Mouse (Mus musculus): ENCODE data around the gene Glrx. TPM values are rescaled to one million over a fixed set of nuclear protein-coding genes. Genes with fewer than 3 reads are reported as not detected.

The Glrx gene
- total and polyA plus RNA-seq, 2 experiments from 2014 or later, result 66.3 to 69.3 TPM

- Histone ChIP-seq H3K36me3 (ENCODE audit: insufficient read depth, low read length) (peaks cover 8% of the 10 kb centered on the region; the same call in 1 of the 2 replicates), H3K4me3 (ENCODE audit: low read depth, low read length) (no peak overlapping the region), H3K27ac (ENCODE audit: low read depth, low read length) (no peak overlapping the region), H3K4me2 (ENCODE audit: low read depth, low read length, poor library complexity, severe bottlenecking) (no peak overlapping the region), H3K9me3 (ENCODE audit: low read length) (no peaks in the 10 kb centered on the region), H3K4me1 (ENCODE audit: insufficient read depth, low read length) (no peaks in the 10 kb centered on the region), H3K9ac (replicated peaks; ENCODE audit: low read length, poor library complexity, severe bottlenecking) (no peak overlapping the region), H3K27me3 (ENCODE audit: insufficient read depth, low read length) (no peaks in the 10 kb centered on the region)
- ATAC-seq (ENCODE audit: low FRiP score) (no peak), DNase-seq (ENCODE audit: low spot score) (no peak)
- TF ChIP-seq CTCF (IDR thresholded peaks at IDR 0.05), result no peak
- 68% methylated on average over 3 of the region's 3 CpGs for WGBS
Observed at GRCm38 (mm10) chr13:75892291-75892690, 52.6 kb downstream of the Glrx start.

GRCm38 (mm10) chr13:75892876-75893275 is 53.2 kb downstream of the Glrx start:
- TF ChIP-seq CTCF (IDR thresholded peaks at IDR 0.05), result no peak
- WGBS, result 82% methylated on average over 6 of the region's 6 CpGs
- peaks cover 8% of the 10 kb centered on the region; the same call in 1 of the 2 replicates for H3K36me3 ChIP-seq (ENCODE audit: insufficient read depth, low read length)
- ATAC-seq (ENCODE audit: low FRiP score) (no peak), DNase-seq (ENCODE audit: low spot score) (no peak)
- H3K4me1 ChIP-seq (ENCODE audit: insufficient read depth, low read length), result no peaks in the 10 kb centered on the region
- H3K27ac ChIP-seq (ENCODE audit: low read depth, low read length), result no peak overlapping the region
- no peak overlapping the region for H3K4me2 ChIP-seq (ENCODE audit: low read depth, low read length, poor library complexity, severe bottlenecking)
- H3K27me3 ChIP-seq (ENCODE audit: insufficient read depth, low read length), result no peaks in the 10 kb centered on the region
- no peak overlapping the region for H3K9ac ChIP-seq (replicated peaks; ENCODE audit: low read length, poor library complexity, severe bottlenecking)
- no peak overlapping the region for H3K4me3 ChIP-seq (ENCODE audit: low read depth, low read length)
- no peaks in the 10 kb centered on the region for H3K9me3 ChIP-seq (ENCODE audit: low read length)

Other genes with a start within 250 kb of the Glrx start
- gene Ell2, start 133.1 kb upstream of the Glrx start, total RNA-seq (2014; rRNA removed), result 3.5 and 6.3 TPM in 2 replicates
- 1.1 and 2.2 TPM in 2 replicates for gene Ell2, start 133.1 kb upstream of the Glrx start, polyA plus RNA-seq (2015; fragmentation: Nextera tagmentation; extraction: Ambion mirVana)
- 31.7 and 67.6 TPM in 2 replicates for gene Rhobtb3, start 104.1 kb downstream of the Glrx start, total RNA-seq (2014; rRNA removed)
- 11.6 and 12.1 TPM in 2 replicates for gene Rhobtb3, start 104.1 kb downstream of the Glrx start, polyA plus RNA-seq (2015; fragmentation: Nextera tagmentation; extraction: Ambion mirVana)
- gene Spata9, start 127.3 kb downstream of the Glrx start, total RNA-seq (2014; rRNA removed), result 0.49 and 1.4 TPM in 2 replicates
- 3.8 and 4.7 TPM in 2 replicates for gene Spata9, start 127.3 kb downstream of the Glrx start, polyA plus RNA-seq (2015; fragmentation: Nextera tagmentation; extraction: Ambion mirVana)
- gene Rfesd, start 178.9 kb downstream of the Glrx start, total RNA-seq (2014; rRNA removed), result 16.7 and 18.7 TPM in 2 replicates
- 25.4 and 25.5 TPM in 2 replicates for gene Rfesd, start 178.9 kb downstream of the Glrx start, polyA plus RNA-seq (2015; fragmentation: Nextera tagmentation; extraction: Ambion mirVana)
- gene Gpr150, start 217.1 kb downstream of the Glrx start, total RNA-seq (2014; rRNA removed), result 3.2 and 3.7 TPM in 2 replicates
- 3.1 and 3.5 TPM in 2 replicates for gene Gpr150, start 217.1 kb downstream of the Glrx start, polyA plus RNA-seq (2015; fragmentation: Nextera tagmentation; extraction: Ambion mirVana)

Measured in midbrain, postnatal 0 days (tissue).